Mouse (Mus musculus): ENCODE measurements around the gene Adgrl3.

- TF ChIP-seq POLR2A (IDR thresholded peaks at IDR 0.05; ENCODE audit: insufficient read length, low read depth) (no peak), E2F4 (IDR thresholded peaks at IDR 0.05; ENCODE audit: insufficient read depth) (no peak), MYOG (IDR thresholded peaks at IDR 0.05; ENCODE audit: control insufficient read depth in 1 of 3, insufficient read depth in 1 of 3, insufficient read length in 2 of 3, low read depth in 2 of 3) (no peak), POLR2AphosphoS2 (IDR thresholded peaks at IDR 0.05; ENCODE audit: insufficient read length, low read depth) (no peak), MAX (IDR thresholded peaks at IDR 0.05; ENCODE audit: low read depth) (no peak), CEBPB (IDR thresholded peaks at IDR 0.05; ENCODE audit: insufficient read depth, poor library complexity, severe bottlenecking) (no peak), TCF12 (IDR thresholded peaks at IDR 0.05; ENCODE audit: insufficient read depth, poor library complexity, severe bottlenecking) (no peak), MYOD1 (IDR thresholded peaks at IDR 0.05; ENCODE audit: control insufficient read depth in 1 of 3, insufficient read length in 2 of 3, low read depth in 2 of 3) (no peak), USF1 (IDR thresholded peaks at IDR 0.05; ENCODE audit: low read depth) (no peak), REST (IDR thresholded peaks at IDR 0.05; ENCODE audit: insufficient read depth, insufficient read length) (no peak)
Measured at GRCm38 (mm10) chr5:81301874-81302273, 281.9 kb downstream of the Adgrl3 start.
